Comparison of ENCODE assay signal across 22 mouse cellular contexts in the genomic region with DNA sequence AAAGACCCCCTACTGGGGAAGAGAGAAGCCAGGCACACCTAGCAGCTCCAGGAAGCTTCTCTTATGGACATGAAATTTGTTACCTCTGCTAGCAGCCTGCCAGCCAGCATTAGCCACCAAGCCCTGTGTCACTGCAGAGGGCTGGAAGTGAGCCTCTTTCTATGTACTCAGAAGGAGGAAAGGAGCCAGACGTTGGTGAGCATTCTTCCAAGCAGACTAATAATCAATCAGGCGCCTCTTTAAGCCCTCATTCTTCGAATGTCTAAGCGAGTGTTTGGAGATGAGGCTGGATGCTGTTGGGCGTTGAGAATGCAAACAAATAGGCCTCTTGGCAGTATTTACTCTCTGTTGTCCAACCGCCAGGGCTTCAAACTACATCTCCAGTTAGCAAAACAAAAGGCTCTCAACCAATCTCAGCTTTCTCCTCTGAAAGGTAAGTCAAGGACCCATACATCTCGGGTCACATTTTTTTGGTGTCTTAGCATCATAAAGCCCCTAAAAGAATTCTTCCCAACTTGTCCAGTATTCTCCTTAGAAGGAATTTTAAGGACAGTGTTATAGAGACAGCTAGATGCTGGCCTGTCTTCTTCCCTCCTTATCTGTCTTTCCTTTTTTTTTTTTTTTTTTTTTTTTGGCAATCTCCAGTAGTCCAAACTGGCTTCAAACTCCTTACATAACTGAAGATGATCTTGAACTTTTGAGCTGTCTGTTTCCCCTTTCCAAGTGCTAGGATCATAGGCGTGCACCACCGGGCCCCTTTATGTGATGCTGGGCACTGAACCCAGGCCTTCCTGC. TPM values are rescaled to one million over a fixed set of nuclear protein-coding genes. Genes with fewer than 3 reads are reported as not detected.
DNase-seq lines count a peak whose midpoint lies in the region; ATAC-seq and TF ChIP-seq lines count a peak whose summit lies in the region.
"Had no signal": no experiment of that assay in that cellular context is flagged by ENCODE, and none has a peak within 500 bp of the region (broad histone marks: within the 10 kb centered on the region; RNA-seq: fewer than 3 reads in every experiment).

No protein-coding gene starts in this region.

- TF ChIP-seq EP300 in ES-Bruce4 (IDR thresholded peaks at IDR 0.05; ENCODE audit: insufficient read depth, low read depth, low read length): no peak; the same call in 1 of the 2 replicates

- H3K9me3 ChIP-seq in ES-Bruce4 (replicated peaks; ENCODE audit: control insufficient read depth, insufficient read depth, low read length, poor library complexity, severe bottlenecking): no peaks in the 10 kb centered on the region
- no peaks in the 10 kb centered on the region for H3K9me3 ChIP-seq in lung, embryonic 16.5 days (ENCODE audit: control insufficient read depth, low read length)
- H3K9me3 ChIP-seq in forebrain, postnatal 0 days (ENCODE audit: low read length): no peaks in the 10 kb centered on the region
- H3K9me3 ChIP-seq: embryonic facial prominence, embryonic 12.5 days; hindbrain, embryonic 13.5 days; liver, embryonic 12.5 days; midbrain, embryonic 15.5 days had no signal

- no peak overlapping the region for H3K4me2 ChIP-seq in lung, embryonic 16.5 days (ENCODE audit: low read depth, low read length)
- H3K4me2 ChIP-seq in forebrain, postnatal 0 days (ENCODE audit: low read depth): no peak overlapping the region
- H3K4me2 ChIP-seq: embryonic facial prominence, embryonic 12.5 days; hindbrain, embryonic 13.5 days; liver, embryonic 12.5 days; midbrain, embryonic 15.5 days had no signal

- ATAC-seq in cerebellum, adult (ENCODE audit: insufficient number of reproducible peaks, low FRiP score, low TSS enrichment): no peak; the same call in 1 of the 2 replicates
- peak; percentile 84 for ATAC-seq in lung, embryonic 16.5 days (ENCODE audit: low read depth)
- no peak for ATAC-seq in megakaryocyte-erythroid progenitor cell, adult 5-6 weeks (replicated peaks; ENCODE audit: low FRiP score, low TSS enrichment, poor library complexity, severe bottlenecking)
- no peak for ATAC-seq in forebrain, postnatal 0 days
- ATAC-seq: intestine, embryonic 16.5 days; liver, embryonic 12.5 days; midbrain, embryonic 15.5 days had no signal

- TF ChIP-seq POLR2A in ES-Bruce4 (IDR thresholded peaks at IDR 0.05; ENCODE audit: insufficient read depth, low read length): no peak

- peak; percentile 54 for DNase-seq in cerebellum, adult 9-11 months
- DNase-seq in R1 (ENCODE audit: low read depth, low spot score): peak; percentile 53
- no peak for DNase-seq in forebrain, postnatal 0 days
- DNase-seq in gastrocnemius, postnatal 4 days (ENCODE audit: low spot score in 2 of 2): no peak
- DNase-seq: adrenal gland, adult 2 months; heart, adult 2 months; kidney, postnatal 25 days; layer of hippocampus, adult 9-11 months; right cerebral cortex, adult 18-20 months; spleen, adult 18-20 months; thymus, adult 18-20 months had no signal

- WGBS in lung, embryonic 16.5 days: 16% methylated on average over 9 of the region's 9 CpGs
- 42% methylated on average over 9 of the region's 9 CpGs for WGBS in forebrain, postnatal 0 days

- H3K4me1 ChIP-seq in ES-Bruce4 (ENCODE audit: control insufficient read depth, insufficient read depth, low read length): peaks cover 1% of the 10 kb centered on the region
- 0 out of 2 replicates have a peak, but pooled peaks cover 3% of the 10 kb centered on the region for H3K4me1 ChIP-seq in lung, embryonic 16.5 days (replicated peaks; ENCODE audit: control insufficient read depth, insufficient read depth, low read length)
- no peaks in the 10 kb centered on the region for H3K4me1 ChIP-seq in forebrain, postnatal 0 days (ENCODE audit: insufficient read depth)
- H3K4me1 ChIP-seq: embryonic facial prominence, embryonic 12.5 days; liver, embryonic 12.5 days; midbrain, embryonic 15.5 days had no signal

- no peak for TF ChIP-seq CTCF in ES-Bruce4 (IDR thresholded peaks at IDR 0.05; ENCODE audit: low read depth, low read length)
- TF ChIP-seq CTCF in forebrain, postnatal 0 days (IDR thresholded peaks at IDR 0.05; ENCODE audit: low read depth): no peak

- H3K9ac ChIP-seq in ES-Bruce4 (ENCODE audit: low read depth, poor library complexity, severe bottlenecking): no peak overlapping the region
- no peak overlapping the region for H3K9ac ChIP-seq in lung, embryonic 16.5 days (ENCODE audit: low read length)
- H3K9ac ChIP-seq in forebrain, postnatal 0 days: no peak overlapping the region
- H3K9ac ChIP-seq: embryonic facial prominence, embryonic 12.5 days; hindbrain, embryonic 13.5 days; liver, embryonic 12.5 days; midbrain, embryonic 15.5 days had no signal

- no peak overlapping the region for H3K4me3 ChIP-seq in ES-Bruce4 (ENCODE audit: low read depth, low read length)
- no peak overlapping the region for H3K4me3 ChIP-seq in lung, embryonic 16.5 days (ENCODE audit: low read length)
- H3K4me3 ChIP-seq in forebrain, postnatal 0 days (ENCODE audit: low read depth, low read length): no peak overlapping the region
- H3K4me3 ChIP-seq: embryonic facial prominence, embryonic 12.5 days; heart, adult 2 months; hindbrain, embryonic 13.5 days; liver, embryonic 12.5 days; midbrain, embryonic 15.5 days had no signal

- no peaks in the 10 kb centered on the region for H3K36me3 ChIP-seq in ES-Bruce4 (ENCODE audit: control insufficient read depth, insufficient read depth, low read length, poor library complexity, severe bottlenecking)
- H3K36me3 ChIP-seq in lung, embryonic 16.5 days (ENCODE audit: control insufficient read depth, insufficient read depth, low read length): no peaks in the 10 kb centered on the region
- no peaks in the 10 kb centered on the region for H3K36me3 ChIP-seq in forebrain, postnatal 0 days (ENCODE audit: insufficient read depth)
- H3K36me3 ChIP-seq: embryonic facial prominence, embryonic 12.5 days; hindbrain, embryonic 13.5 days; liver, embryonic 12.5 days; midbrain, embryonic 15.5 days had no signal

- H3K27me3 ChIP-seq in ES-Bruce4 (ENCODE audit: control insufficient read depth, insufficient read depth, low read length, poor library complexity, severe bottlenecking): no peaks in the 10 kb centered on the region
- no peaks in the 10 kb centered on the region for H3K27me3 ChIP-seq in lung, embryonic 16.5 days (ENCODE audit: control insufficient read depth, insufficient read depth, low read depth, low read length)
- no peaks in the 10 kb centered on the region for H3K27me3 ChIP-seq in forebrain, postnatal 0 days (ENCODE audit: insufficient read depth, low read length)
- H3K27me3 ChIP-seq: embryonic facial prominence, embryonic 12.5 days; hindbrain, embryonic 13.5 days; liver, embryonic 12.5 days; midbrain, embryonic 15.5 days had no signal

- peak overlapping the region; percentile 18; the same call in 1 of the 2 replicates for H3K27ac ChIP-seq in ES-Bruce4 (ENCODE audit: insufficient read depth, low read length)
- peak overlapping the region; percentile 53 for H3K27ac ChIP-seq in lung, embryonic 16.5 days (ENCODE audit: low read length)
- H3K27ac ChIP-seq in forebrain, postnatal 0 days (ENCODE audit: low read depth, low read length): no peak overlapping the region
- H3K27ac ChIP-seq: embryonic facial prominence, embryonic 12.5 days; heart, adult 2 months; hindbrain, embryonic 13.5 days; liver, embryonic 12.5 days; midbrain, embryonic 15.5 days had no signal

RNA-seq across cellular contexts. Expression of a gene that starts 39.3 kb away (rescaled TPM):
- 58.2 and 60.3 TPM in 2 replicates for polyA plus RNA-seq in ES-Bruce4 (2011; ENCODE audit: insufficient read depth, insufficient read length, low read depth, missing spikeins)
- 52.4 and 54.7 TPM in 2 replicates for polyA plus RNA-seq in lung, embryonic 16.5 days (2015; fragmentation: Nextera tagmentation; extraction: Ambion mirVana)
- total RNA-seq in megakaryocyte-erythroid progenitor cell, adult 5-6 weeks (2014; fragmentation: Nextera tagmentation): 70.2 and 107 TPM in 2 replicates
- 75.1 and 92.8 TPM in 2 replicates for total RNA-seq in megakaryocyte-erythroid progenitor cell, adult 5-6 weeks (2017)
- total RNA-seq in forebrain, postnatal 0 days (2014; rRNA removed): 33.7 and 37.5 TPM in 2 replicates
- polyA plus RNA-seq in forebrain, postnatal 0 days (2015; fragmentation: Nextera tagmentation; extraction: Ambion mirVana): 49.0 and 54.4 TPM in 2 replicates
- 10 to 100 TPM; 20.2 to 22.2 TPM for total RNA-seq in gastrocnemius, postnatal 4 days (2021)

RNA-seq across cellular contexts. Expression of a gene that starts 57.7 kb away (rescaled TPM):
- 0.47 and 0.55 TPM in 2 replicates for polyA plus RNA-seq in ES-Bruce4 (2011; ENCODE audit: insufficient read depth, insufficient read length, low read depth, missing spikeins)
- polyA plus RNA-seq in lung, embryonic 16.5 days (2015; fragmentation: Nextera tagmentation; extraction: Ambion mirVana): 1.2 and 1.7 TPM in 2 replicates
- total RNA-seq in megakaryocyte-erythroid progenitor cell, adult 5-6 weeks (2014; fragmentation: Nextera tagmentation): not detected in 2 replicates
- not detected in 2 replicates for total RNA-seq in megakaryocyte-erythroid progenitor cell, adult 5-6 weeks (2017)
- total RNA-seq in forebrain, postnatal 0 days (2014; rRNA removed): 80.1 and 91.1 TPM in 2 replicates
- polyA plus RNA-seq in forebrain, postnatal 0 days (2015; fragmentation: Nextera tagmentation; extraction: Ambion mirVana): 52.7 and 85.9 TPM in 2 replicates
- 1 to 10 TPM; 2.6 to 3.4 TPM for total RNA-seq in gastrocnemius, postnatal 4 days (2021)
- total RNA-seq: common myeloid progenitor, adult 5-6 weeks; megakaryocyte progenitor cell, adult 5-6 weeks had no signal
- polyA plus RNA-seq: liver, embryonic 12.5 days had no signal

Comparison
In these comparisons a context has a peak if more than half of its experiments do, and no peak if none do; other contexts are left out.
1. DNase-seq: peak in cerebellum, adult 9-11 months (single experiment) and R1 (single experiment); none in forebrain, postnatal 0 days (single experiment) and gastrocnemius, postnatal 4 days (0 of 2).
2. RNA of a gene that starts 57.7 kb away (total RNA-seq): 80.1 to 91.1 TPM in forebrain, postnatal 0 days; 2.6 to 3.4 TPM in gastrocnemius, postnatal 4 days and not detected in megakaryocyte-erythroid progenitor cell, adult 5-6 weeks; every median in the first group is over 10 times any median in the second.